Mouse (Mus musculus): Measurements from ENCODE around the gene Smpd1.

GRCm38 (mm10) chr7:105520201-105520600 lies 34.0 kb upstream of the Smpd1 start:
- no peak for TF ChIP-seq CTCF (IDR thresholded peaks at IDR 0.05; ENCODE audit: low read depth, low read length)
- no peak for TF ChIP-seq POLR2A (IDR thresholded peaks at IDR 0.05; ENCODE audit: insufficient read depth, low read length)

Measured in ES-Bruce4 (cell line).